Mouse (Mus musculus) kidney, adult 2 months (tissue): ENCODE measurements around the gene Kbtbd12. TPM values are rescaled to one million over a fixed set of nuclear protein-coding genes. Genes with fewer than 3 reads are reported as not detected.

Experiments
- DNase-seq: peaks from one replicate; pipeline ENCODE4 v3.0.0; 2021
- H3K27ac ChIP-seq: fragments of 200-500 bp; 2 replicates; pipeline ENCODE4 v1.5.1; 2012; ENCODE audit warnings: low read depth, low read length, control low read depth, inconsistent platforms; ENCODE audit not compliant: insufficient read depth
- H3K27me3 ChIP-seq: fragments of 200-500 bp; replicated peaks from 2 replicates; pipeline ENCODE4 v1.6.1; 2012; ENCODE audit warnings: mild to moderate bottlenecking, moderate library complexity, low read length, inconsistent platforms; ENCODE audit not compliant: control insufficient read depth, insufficient read depth
- H3K36me3 ChIP-seq: fragments of 200-500 bp; 2 replicates; pipeline ENCODE4 v1.6.1; 2012; ENCODE audit warnings: mild to moderate bottlenecking, moderate library complexity, low read length, inconsistent platforms; ENCODE audit not compliant: control insufficient read depth, insufficient read depth
- H3K4me1 ChIP-seq: fragments of 200-500 bp; 2 replicates; pipeline ENCODE4 v1.6.1; 2011; ENCODE audit warnings: low read length; ENCODE audit not compliant: control insufficient read depth, insufficient read depth
- H3K4me3 ChIP-seq: fragments of 200-500 bp; 2 replicates; pipeline ENCODE4 v1.5.1; 2011; ENCODE audit warnings: mild to moderate bottlenecking, low read depth, low read length, control low read depth; ENCODE audit not compliant: insufficient read depth
- CTCF ChIP-seq: fragments of 200-500 bp; conservative IDR thresholded peaks from 2 replicates; pipeline ENCODE4 v1.5.1; 2011; ENCODE audit warnings: low read depth, mild to moderate bottlenecking, control low read depth, low read length, moderate library complexity, mixed read lengths; ENCODE audit not compliant: insufficient read depth, insufficient read length
- POLR2A ChIP-seq: fragments of 200-500 bp; IDR thresholded peaks from one replicate; pipeline ENCODE4 v1.6.1; 2011; ENCODE audit warnings: low read depth, low read length, control low read depth
- WGBS: fragments of 180-500 bp; shearing (Covaris S2); methylation state at CpG from one replicate; pipeline ENCODE4 v1.1.7; 2018; 5-methylcytosine and 5-hydroxymethylcytosine counted together
- polyA plus RNA-seq: library from polyadenylated mRNA; depleted of rRNA; stranded (reverse); fragments of >200 nt; gene quantifications from 2 replicates; pipeline ENCODE4 v1.2.3, GENCODE M21; 2012

Kbtbd12 gene
- polyA plus RNA-seq, 1 experiment: 0.44 TPM

DNA sequence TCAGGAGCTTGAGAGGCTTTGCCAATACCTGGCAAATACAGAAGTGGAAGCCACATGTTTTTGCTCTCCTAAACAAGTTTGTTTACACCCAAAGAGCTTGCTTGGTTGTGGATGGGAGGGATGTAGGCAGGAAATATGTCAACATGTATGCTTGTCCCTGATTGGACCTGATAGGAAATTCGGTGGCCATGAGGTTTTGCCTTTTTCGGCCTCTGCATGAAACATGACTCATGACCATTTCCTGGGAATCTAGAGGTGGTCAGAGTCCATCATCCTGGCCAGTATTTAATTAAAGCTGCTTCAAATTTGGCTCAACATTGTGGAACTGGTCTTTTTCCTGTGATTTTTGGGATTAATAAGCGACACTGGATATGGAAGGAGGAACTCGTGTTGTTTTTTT is 53.8 kb downstream of the Kbtbd12 start:
- no peak overlapping the region for H3K4me3 ChIP-seq
- WGBS: 50% methylated on average over 4 of the region's 4 CpGs
- TF ChIP-seq POLR2A: no peak
- TF ChIP-seq CTCF: no peak
- H3K4me1 ChIP-seq: no peaks in the 10 kb centered on the region
- H3K27me3 ChIP-seq: no peaks in the 10 kb centered on the region
- H3K36me3 ChIP-seq: no peaks in the 10 kb centered on the region
- H3K27ac ChIP-seq: no peak overlapping the region
- DNase-seq: peak; percentile 37

- WGBS: 77% methylated on average over 11 of the region's 11 CpGs
- H3K4me1 ChIP-seq: no peaks in the 10 kb centered on the region
- no peaks in the 10 kb centered on the region for H3K27me3 ChIP-seq
- no peak for DNase-seq
- H3K36me3 ChIP-seq: no peaks in the 10 kb centered on the region
- no peak overlapping the region for H3K27ac ChIP-seq
- H3K4me3 ChIP-seq: no peak overlapping the region
- TF ChIP-seq CTCF (no peak), POLR2A (no peak)
Observed at GRCm38 (mm10) chr6:88576495-88576894, 61.3 kb downstream of the Kbtbd12 start.

- DNase-seq: no peak
- H3K4me3 ChIP-seq: no peak overlapping the region
- H3K27ac ChIP-seq: no peak overlapping the region
- no peaks in the 10 kb centered on the region for H3K27me3 ChIP-seq
- no peak for TF ChIP-seq POLR2A
- TF ChIP-seq CTCF: no peak
- no peaks in the 10 kb centered on the region for H3K36me3 ChIP-seq
- 48% methylated on average over 7 of the region's 7 CpGs for WGBS
- no peaks in the 10 kb centered on the region for H3K4me1 ChIP-seq
Observed at GRCm38 (mm10) chr6:88566676-88567075, 71.1 kb downstream of the Kbtbd12 start.

- TF ChIP-seq CTCF (peak; percentile 40), POLR2A (no peak)
- WGBS: 33% methylated on average over 6 of the region's 6 CpGs
- DNase-seq: peak; percentile 34
- Histone ChIP-seq H3K36me3 (no peaks in the 10 kb centered on the region), H3K4me3 (no peak overlapping the region), H3K27me3 (no peaks in the 10 kb centered on the region), H3K4me1 (no peaks in the 10 kb centered on the region), H3K27ac (no peak overlapping the region)
Observed at GRCm38 (mm10) chr6:88565033-88565432, 72.7 kb downstream of the Kbtbd12 start.

DNA sequence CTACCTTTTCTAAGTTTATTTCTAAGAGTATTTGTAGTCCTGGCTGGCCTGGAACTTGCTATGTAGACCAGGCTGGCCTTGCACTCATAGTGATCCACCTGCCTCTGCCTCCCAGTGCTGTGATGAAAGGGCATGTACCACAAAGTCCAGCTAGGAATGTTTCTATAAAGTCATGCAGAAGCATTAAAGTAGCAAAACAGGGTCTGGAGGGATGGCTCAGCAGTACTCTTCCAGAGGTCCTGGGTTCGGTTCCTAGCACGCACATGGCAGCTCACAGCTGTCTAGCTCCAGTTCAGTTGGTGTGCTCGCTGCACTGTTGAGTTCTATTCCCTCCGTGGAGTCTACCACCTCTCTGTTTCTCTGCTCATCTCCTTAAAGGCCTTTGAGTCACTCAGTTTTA is 77.6 kb downstream of the Kbtbd12 start:
- no peak for DNase-seq
- H3K4me1 ChIP-seq: no peaks in the 10 kb centered on the region
- no peaks in the 10 kb centered on the region for H3K36me3 ChIP-seq
- H3K27me3 ChIP-seq: no peaks in the 10 kb centered on the region
- H3K27ac ChIP-seq: no peak overlapping the region
- TF ChIP-seq CTCF: no peak
- TF ChIP-seq POLR2A: no peak
- no peak overlapping the region for H3K4me3 ChIP-seq
- 91% methylated on average over 4 of the region's 4 CpGs for whole genome bisulfite sequencing

DNA sequence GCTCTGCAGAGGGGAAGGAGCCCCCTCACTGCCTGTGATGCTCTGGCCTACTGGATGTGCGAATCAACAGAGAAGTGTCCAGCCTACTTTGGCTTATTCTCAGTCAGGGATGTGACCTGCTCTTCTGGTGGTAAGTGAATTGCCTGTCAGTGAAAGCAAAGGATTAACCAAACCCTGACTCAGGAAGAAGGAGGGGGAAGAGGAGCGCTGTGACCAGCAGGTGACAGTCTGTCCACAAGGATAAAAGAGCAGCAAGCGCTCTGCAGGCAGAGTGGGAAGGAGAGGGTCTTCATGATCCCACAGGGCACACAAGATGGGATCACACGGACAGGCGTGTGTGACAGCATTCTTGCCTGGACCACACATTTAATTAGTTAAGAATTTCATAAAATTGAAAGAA is 78.1 kb downstream of the Kbtbd12 start:
- Histone ChIP-seq H3K27me3 (no peaks in the 10 kb centered on the region), H3K27ac (no peak overlapping the region), H3K4me3 (no peak overlapping the region), H3K36me3 (no peaks in the 10 kb centered on the region), H3K4me1 (no peaks in the 10 kb centered on the region)
- no peak for DNase-seq
- WGBS: 52% methylated on average over 5 of the region's 5 CpGs
- TF ChIP-seq POLR2A (no peak), CTCF (peak; percentile 43)

DNA sequence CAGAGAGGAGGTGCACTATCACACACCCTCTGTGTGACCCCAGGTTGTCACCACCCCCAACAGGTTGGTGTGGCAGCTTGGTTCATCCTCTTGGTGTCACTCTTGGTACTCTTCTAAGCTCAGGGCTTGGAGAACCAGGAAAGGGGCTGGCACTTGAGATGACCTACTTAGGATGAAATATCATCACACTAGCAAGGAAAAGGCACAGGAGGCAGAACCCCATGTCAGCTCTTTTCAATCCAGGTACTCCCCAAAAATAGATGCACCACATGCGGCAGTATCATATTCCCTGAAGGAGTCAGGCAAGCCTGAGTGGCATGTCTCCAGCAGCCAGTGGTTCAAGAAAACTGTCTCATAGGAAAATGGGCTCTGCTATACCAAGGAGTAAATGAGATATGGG is 79.7 kb downstream of the Kbtbd12 start:
- whole genome bisulfite sequencing: 49% methylated on average over 1 of the region's 1 CpGs
- Histone ChIP-seq H3K27ac (no peak overlapping the region), H3K4me1 (no peaks in the 10 kb centered on the region), H3K27me3 (no peaks in the 10 kb centered on the region), H3K36me3 (no peaks in the 10 kb centered on the region), H3K4me3 (no peak overlapping the region)
- DNase-seq: no peak
- 0 out of 2 replicates have a peak, but pooled peaks have one; percentile 14 for TF ChIP-seq CTCF
- TF ChIP-seq POLR2A: no peak

- no peak for TF ChIP-seq CTCF
- TF ChIP-seq POLR2A: no peak
- WGBS: 23% methylated on average over 4 of the region's 4 CpGs
- H3K27ac ChIP-seq: no peak overlapping the region
Observed at GRCm38 (mm10) chr6:88557548-88557947, 80.2 kb downstream of the Kbtbd12 start.

More at GRCm38 (mm10) chr6:88557548-88557947, 80.2 kb downstream of the Kbtbd12 start:
- Histone ChIP-seq H3K27me3 (no peaks in the 10 kb centered on the region), H3K4me3 (no peak overlapping the region), H3K36me3 (no peaks in the 10 kb centered on the region), H3K4me1 (no peaks in the 10 kb centered on the region)
- DNase-seq: no peak
